Mouse (Mus musculus): ENCODE measurements around the gene Mrpl12. TPM values are rescaled to one million over a fixed set of nuclear protein-coding genes. Genes with fewer than 3 reads are reported as not detected.
A peak's percentile ranks its signal among the peaks of the same experiment; 100 is the strongest.

Gene Mrpl12
- polyA plus RNA-seq, 1 experiment from 2014 or later, result 133 TPM

GRCm38 (mm10) chr11:120538485-120538884 lies 54.1 kb downstream of the Mrpl12 start:
- TF ChIP-seq EP300 (optimal IDR thresholded peaks at IDR 0.05) (no peak), CTCF (IDR thresholded peaks at IDR 0.05; ENCODE audit: low read depth) (no peak)
- no peaks in the 10 kb centered on the region; the same call in 1 of the 2 replicates for H3K36me3 ChIP-seq (ENCODE audit: control insufficient read depth, insufficient read depth, low read length)
- ATAC-seq (ENCODE audit: low FRiP score, low TSS enrichment), result peak; percentile 6; the same call in 1 of the 2 replicates
- peaks cover 14% of the 10 kb centered on the region for H3K4me1 ChIP-seq (replicated peaks; ENCODE audit: control insufficient read depth, insufficient read depth)
- DNase-seq (ENCODE audit: low spot score), result no peak
- H3K4me2 ChIP-seq (replicated peaks; ENCODE audit: low read depth), result no peak overlapping the region
- H3K4me3 ChIP-seq (ENCODE audit: low read depth, low read length), result no peak overlapping the region
- 22% methylated on average over 3 of the region's 3 CpGs for WGBS
- H3K9me3 ChIP-seq (ENCODE audit: control insufficient read depth, low read length), result no peaks in the 10 kb centered on the region
- no peak overlapping the region for H3K9ac ChIP-seq (ENCODE audit: low read length)
- H3K27ac ChIP-seq (replicated peaks), result peak overlapping the region; percentile 74
- H3K27me3 ChIP-seq (ENCODE audit: control insufficient read depth, insufficient read depth, low read length), result no peaks in the 10 kb centered on the region

Other genes starting within 250 kb of the Mrpl12 start
- 2,268 and 2,377 TPM in 2 replicates for gene Actg1, start 136.1 kb upstream of the Mrpl12 start, polyA plus RNA-seq (2015; fragmentation: Nextera tagmentation; extraction: Ambion mirVana)
- gene Fscn2, start 123.1 kb upstream of the Mrpl12 start, polyA plus RNA-seq (2015; fragmentation: Nextera tagmentation; extraction: Ambion mirVana), result 0.41 and 0.47 TPM in 2 replicates
- 14.3 and 15.3 TPM in 2 replicates for gene Faap100, start 105.8 kb upstream of the Mrpl12 start, polyA plus RNA-seq (2015; fragmentation: Nextera tagmentation; extraction: Ambion mirVana)
- gene Nploc4, start 46.9 kb upstream of the Mrpl12 start, polyA plus RNA-seq (2015; fragmentation: Nextera tagmentation; extraction: Ambion mirVana), result 15.7 and 17.9 TPM in 2 replicates
- gene Tspan10, start 42.0 kb upstream of the Mrpl12 start, polyA plus RNA-seq (2015; fragmentation: Nextera tagmentation; extraction: Ambion mirVana), result not detected in 2 replicates
- 0.15 TPM in 1 of 2 replicates, not detected in the other for gene Pde6g, start 31.1 kb upstream of the Mrpl12 start, polyA plus RNA-seq (2015; fragmentation: Nextera tagmentation; extraction: Ambion mirVana)
- gene Oxld1, start 26.5 kb upstream of the Mrpl12 start, polyA plus RNA-seq (2015; fragmentation: Nextera tagmentation; extraction: Ambion mirVana), result 18.2 and 19.8 TPM in 2 replicates
- 13.3 and 18.2 TPM in 2 replicates for gene Ccdc137, start 26.5 kb upstream of the Mrpl12 start, polyA plus RNA-seq (2015; fragmentation: Nextera tagmentation; extraction: Ambion mirVana)
- 24.4 and 30.6 TPM in 2 replicates for gene Arl16, start 17.0 kb upstream of the Mrpl12 start, polyA plus RNA-seq (2015; fragmentation: Nextera tagmentation; extraction: Ambion mirVana)
- 86.1 and 94.0 TPM in 2 replicates for gene Slc25a10, start 7.2 kb downstream of the Mrpl12 start, polyA plus RNA-seq (2015; fragmentation: Nextera tagmentation; extraction: Ambion mirVana)
- gene Gcgr, start 46.1 kb downstream of the Mrpl12 start, polyA plus RNA-seq (2015; fragmentation: Nextera tagmentation; extraction: Ambion mirVana), result 3.5 and 5.8 TPM in 2 replicates
- 113 and 115 TPM in 2 replicates for gene Mcrip1, start 65.1 kb downstream of the Mrpl12 start, polyA plus RNA-seq (2015; fragmentation: Nextera tagmentation; extraction: Ambion mirVana)
- gene Ppp1r27, start 66.5 kb downstream of the Mrpl12 start, polyA plus RNA-seq (2015; fragmentation: Nextera tagmentation; extraction: Ambion mirVana), result not detected in 2 replicates
- gene P4hb, start 88.6 kb downstream of the Mrpl12 start, polyA plus RNA-seq (2015; fragmentation: Nextera tagmentation; extraction: Ambion mirVana), result 858 and 892 TPM in 2 replicates
- gene Arhgdia, start 97.0 kb downstream of the Mrpl12 start, polyA plus RNA-seq (2015; fragmentation: Nextera tagmentation; extraction: Ambion mirVana), result 352 and 362 TPM in 2 replicates
- 213 TPM in 2 replicates for gene Alyref, start 113.8 kb downstream of the Mrpl12 start, polyA plus RNA-seq (2015; fragmentation: Nextera tagmentation; extraction: Ambion mirVana)
- gene Anapc11, start 113.8 kb downstream of the Mrpl12 start, polyA plus RNA-seq (2015; fragmentation: Nextera tagmentation; extraction: Ambion mirVana), result 121 and 126 TPM in 2 replicates
- gene Npb, start 123.9 kb downstream of the Mrpl12 start, polyA plus RNA-seq (2015; fragmentation: Nextera tagmentation; extraction: Ambion mirVana), result 20.4 and 20.9 TPM in 2 replicates
- gene Pcyt2, start 133.3 kb downstream of the Mrpl12 start, polyA plus RNA-seq (2015; fragmentation: Nextera tagmentation; extraction: Ambion mirVana), result 73.7 and 79.0 TPM in 2 replicates
- 36.1 and 42.2 TPM in 2 replicates for gene Sirt7, start 140.6 kb downstream of the Mrpl12 start, polyA plus RNA-seq (2015; fragmentation: Nextera tagmentation; extraction: Ambion mirVana)
- 21.0 and 21.3 TPM in 2 replicates for gene Mafg, start 149.0 kb downstream of the Mrpl12 start, polyA plus RNA-seq (2015; fragmentation: Nextera tagmentation; extraction: Ambion mirVana)
- gene Pycr1, start 159.2 kb downstream of the Mrpl12 start, polyA plus RNA-seq (2015; fragmentation: Nextera tagmentation; extraction: Ambion mirVana), result 13.9 and 18.4 TPM in 2 replicates
- gene Myadml2, start 163.5 kb downstream of the Mrpl12 start, polyA plus RNA-seq (2015; fragmentation: Nextera tagmentation; extraction: Ambion mirVana), result 0.21 TPM in 1 of 2 replicates, not detected in the other
- gene Notum, start 176.6 kb downstream of the Mrpl12 start, polyA plus RNA-seq (2015; fragmentation: Nextera tagmentation; extraction: Ambion mirVana), result 1.4 and 2.7 TPM in 2 replicates
- 74.1 and 81.1 TPM in 2 replicates for gene Aspscr1, start 188.4 kb downstream of the Mrpl12 start, polyA plus RNA-seq (2015; fragmentation: Nextera tagmentation; extraction: Ambion mirVana)
- 123 and 127 TPM in 2 replicates for gene Cenpx, start 229.1 kb downstream of the Mrpl12 start, polyA plus RNA-seq (2015; fragmentation: Nextera tagmentation; extraction: Ambion mirVana)
- 18.7 and 20.4 TPM in 2 replicates for gene Lrrc45, start 229.3 kb downstream of the Mrpl12 start, polyA plus RNA-seq (2015; fragmentation: Nextera tagmentation; extraction: Ambion mirVana)
- gene Rac3, start 236.9 kb downstream of the Mrpl12 start, polyA plus RNA-seq (2015; fragmentation: Nextera tagmentation; extraction: Ambion mirVana), result 21.9 and 22.1 TPM in 2 replicates
- 56.3 and 58.4 TPM in 2 replicates for gene Dcxr, start 242.7 kb downstream of the Mrpl12 start, polyA plus RNA-seq (2015; fragmentation: Nextera tagmentation; extraction: Ambion mirVana)
- 129 and 160 TPM in 2 replicates for gene Cbr2, start 247.5 kb downstream of the Mrpl12 start, polyA plus RNA-seq (2015; fragmentation: Nextera tagmentation; extraction: Ambion mirVana)